Mouse (Mus musculus) megakaryocyte, embryonic 14.5 days (primary cell): Measurements from ENCODE around the gene Taco1.

Experiments used
- FLI1 ChIP-seq: IDR thresholded peaks from 2 replicates; pipeline ENCODE4 v1.6.1; 2012; ENCODE audit warnings: low read length, inconsistent platforms, mixed read lengths
- GATA1 ChIP-seq: IDR thresholded peaks from 3 replicates; pipeline ENCODE4 v1.6.1; 2012; ENCODE audit warnings: mixed read lengths, low read length, inconsistent platforms, borderline replicate concordance

GRCm38 (mm10) chr11:106016440-106016839 is 49.4 kb upstream of the Taco1 start:
- TF ChIP-seq GATA1 (no peak), FLI1 (no peak)
